Mouse (Mus musculus) cerebellum, postnatal 36 days (tissue): ENCODE measurements at regions not wholly inside any gene's neighbourhood (a gene's known extent, or its start where the extent isn't known, plus 50 kb on each side); places are given as distances from the start of the nearest gene placed in this dataset.

Experiments used
- DNase-seq, 2 experiments: peaks; one replicate each; pipeline ENCODE4 v3.0.0; 2021 to 2022; ENCODE audit warnings: mixed read lengths in 2 of 2

DNA sequence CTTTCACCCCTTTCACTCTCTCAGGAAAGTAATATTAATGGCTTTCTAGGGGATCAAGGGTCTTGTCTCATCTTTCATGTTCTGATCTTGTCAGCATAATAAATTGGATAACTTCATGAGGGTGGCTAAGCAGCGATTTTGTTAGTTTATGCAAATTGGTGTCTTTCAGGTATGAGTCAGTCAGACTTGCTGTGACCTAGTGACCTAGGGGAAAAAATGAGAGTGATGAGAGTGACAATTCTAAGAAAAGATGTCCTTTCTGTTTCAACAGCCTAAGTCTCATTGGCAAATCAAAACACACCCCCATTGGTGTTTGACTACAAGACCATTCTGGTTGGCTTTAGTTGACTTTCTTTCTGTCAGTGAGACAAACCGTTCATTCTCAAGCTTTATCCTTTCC is 68.0 kb upstream of the Actbl2 start:
- DNase-seq, result no peak

DNA sequence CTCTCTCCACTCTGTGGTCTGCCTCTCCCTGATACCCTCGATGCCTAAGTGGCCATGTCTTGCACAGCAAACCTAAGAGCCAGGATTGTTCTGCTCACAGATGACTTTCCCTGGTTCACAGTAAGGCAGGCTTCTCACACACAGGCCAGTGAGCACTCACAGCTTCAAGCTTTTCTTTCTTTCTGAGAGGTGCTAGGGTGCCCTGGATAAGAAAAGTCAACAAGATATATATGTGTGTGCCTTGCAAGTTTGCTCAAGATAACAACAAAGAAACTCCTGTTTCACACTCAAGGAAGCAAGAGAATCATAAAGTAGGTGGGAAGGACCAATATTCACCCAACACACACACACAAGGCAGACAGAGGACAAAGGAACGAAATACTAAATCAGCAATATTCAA is 60.9 kb upstream of the Actbl2 start:
- DNase-seq, result no peak

DNA sequence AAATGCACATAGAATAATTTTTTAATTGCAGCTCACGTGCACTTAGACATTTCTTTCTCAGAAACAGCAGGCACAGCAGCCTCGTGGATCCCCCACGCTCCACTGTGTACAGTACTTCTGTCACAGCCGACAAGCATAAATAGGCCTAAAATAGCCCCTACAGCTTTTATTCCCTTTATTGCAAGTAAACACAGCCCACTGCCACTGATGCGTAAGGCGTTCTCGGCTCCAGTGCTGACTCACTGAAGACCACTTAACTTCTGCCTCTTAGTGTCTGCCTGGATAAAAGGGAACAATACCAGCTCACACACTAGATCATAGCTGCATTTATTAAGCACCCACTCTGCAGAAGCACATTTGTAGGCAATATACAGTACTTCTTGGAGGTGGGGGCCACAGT is 60.5 kb upstream of the Actbl2 start:
- DNase-seq, result no peak

DNA sequence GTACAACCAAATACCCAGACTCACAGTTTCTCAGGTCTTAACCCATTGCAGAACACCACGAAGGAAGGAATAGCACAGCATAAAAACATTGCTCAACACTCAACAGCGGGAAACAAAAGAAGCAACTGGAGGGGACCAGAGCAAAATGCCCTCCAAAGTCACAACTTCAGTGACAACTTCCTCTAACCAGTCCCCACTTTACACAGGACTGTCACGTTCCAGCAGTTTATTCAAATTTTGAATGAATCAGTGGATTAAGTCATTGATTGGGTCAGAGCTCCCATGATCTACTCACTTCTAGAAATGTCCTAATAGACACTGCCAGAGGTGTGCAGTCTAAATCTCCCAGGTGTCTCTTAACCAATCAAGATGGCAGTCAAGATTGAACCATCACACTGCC is 53.3 kb upstream of the Actbl2 start:
- DNase-seq, result no peak

DNA sequence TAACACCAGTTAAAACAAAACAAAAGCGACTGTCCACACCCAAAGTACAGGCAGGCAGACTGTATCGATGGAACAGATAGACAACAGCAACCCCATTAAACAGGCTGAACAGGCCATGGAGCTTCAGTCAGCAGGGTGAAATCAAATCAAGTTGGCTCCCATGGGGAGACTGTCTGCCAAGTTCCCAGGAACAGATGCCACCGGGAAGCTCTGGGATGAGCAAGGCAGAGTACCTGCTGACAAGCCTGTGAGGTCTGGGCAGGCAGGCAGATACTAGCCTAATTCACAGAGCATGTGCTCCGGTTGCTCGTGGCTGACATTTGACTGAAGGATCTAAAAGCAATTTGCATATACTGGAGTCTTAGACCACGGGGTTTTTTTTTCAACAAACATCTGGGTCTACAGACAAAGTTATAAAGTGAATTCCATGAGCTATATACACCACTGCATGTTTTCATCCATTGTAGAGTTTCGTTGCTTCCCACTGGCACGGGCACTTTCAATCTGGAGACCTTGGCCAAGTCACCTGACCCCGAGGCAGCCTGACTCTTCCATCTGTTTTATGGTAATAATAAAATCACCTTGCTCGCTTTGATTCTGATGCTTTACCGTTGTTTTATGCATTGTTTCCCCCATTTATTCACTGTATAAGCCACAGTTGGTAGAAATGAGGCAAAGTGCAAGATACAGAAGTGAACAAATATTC is 50.1 kb upstream of the Actbl2 start:
- DNase-seq, result peak; percentile 76
